29 mouse cellular contexts compared by ENCODE assay signal in genomic region chr14:74464027-74464682, GRCm38 (mm10).
DNase-seq lines count a peak whose midpoint lies in the region; ATAC-seq and TF ChIP-seq lines count a peak whose summit lies in the region.
"Had no signal": no experiment of that assay in that cellular context is flagged by ENCODE, and none has a peak within 500 bp of the region (broad histone marks: within the 10 kb centered on the region; RNA-seq: fewer than 3 reads in every experiment).

No protein-coding gene starts in this region.

- H3K4me1 ChIP-seq in kidney, adult 2 months (ENCODE audit: control insufficient read depth, insufficient read depth, low read length) = no peaks in the 10 kb centered on the region
- H3K4me1 ChIP-seq in forebrain, embryonic 14.5 days (ENCODE audit: control insufficient read depth, insufficient read depth, low read length) = no peaks in the 10 kb centered on the region
- no peaks in the 10 kb centered on the region for H3K4me1 ChIP-seq in kidney, embryonic 16.5 days (ENCODE audit: insufficient read depth, low read length)
- H3K4me1 ChIP-seq: embryonic facial prominence, embryonic 10.5 days; embryonic facial prominence, embryonic 15.5 days; liver, embryonic 13.5 days; neural tube, embryonic 12.5 days had no signal

- ATAC-seq in forebrain, embryonic 14.5 days = peak; percentile 87
- peak; percentile 51; the same call in 1 of the 2 replicates for ATAC-seq in kidney, embryonic 16.5 days (ENCODE audit: low FRiP score, low TSS enrichment)
- ATAC-seq: CD4-positive, CD25-positive, alpha-beta regulatory T cell, adult 4 months; intestine, postnatal 0 days; midbrain, embryonic 16.5 days had no signal

- H3K36me3 ChIP-seq in kidney, adult 2 months (ENCODE audit: control insufficient read depth, insufficient read depth, low read length) = no peaks in the 10 kb centered on the region
- H3K36me3 ChIP-seq in forebrain, embryonic 14.5 days (ENCODE audit: control insufficient read depth, insufficient read depth, low read length) = no peaks in the 10 kb centered on the region
- H3K36me3 ChIP-seq in kidney, embryonic 16.5 days (ENCODE audit: insufficient read depth, low read length) = no peaks in the 10 kb centered on the region
- H3K36me3 ChIP-seq: embryonic facial prominence, embryonic 10.5 days; embryonic facial prominence, embryonic 15.5 days; liver, embryonic 13.5 days; neural tube, embryonic 12.5 days had no signal

- no peak for TF ChIP-seq CTCF in kidney, adult 2 months (conservative IDR thresholded peaks at IDR 0.05; ENCODE audit: insufficient read depth, insufficient read length, low read depth, low read length)
- TF ChIP-seq CTCF in brain, embryonic 14.5 days (IDR thresholded peaks at IDR 0.05; ENCODE audit: borderline replicate concordance, extremely low read depth, insufficient read depth, insufficient read length) = no peak

- peak; percentile 70 for DNase-seq in kidney, adult 2 months
- no peak for DNase-seq in kidney, adult 18-20 months
- peak; percentile 87 for DNase-seq in brain, embryonic 14.5 days (ENCODE audit: low read depth)
- peak; percentile 83 for DNase-seq in forebrain, embryonic 14.5 days (ENCODE audit: low spot score)
- no peak for DNase-seq in embryo, embryonic 10.5 days (ENCODE audit: low spot score)
- no peak for DNase-seq in right cerebral cortex, postnatal 4 days
- no peak for DNase-seq in left cerebral cortex, adult 8-10 months (ENCODE audit: low spot score in 2 of 2)
- DNase-seq: adrenal gland, postnatal 14 days; cerebellum, adult 18-20 months; cerebellum, postnatal 14 days; gastrocnemius, adult 2 months; gastrocnemius, postnatal 36 days; heart, adult 18-20 months; left cerebral cortex, postnatal 4 days; liver, embryonic 13.5 days; lung, adult 2 months; lung, postnatal 10 days had no signal

- no peak overlapping the region for H3K4me2 ChIP-seq in forebrain, embryonic 14.5 days (ENCODE audit: low read length)
- H3K4me2 ChIP-seq in kidney, embryonic 16.5 days (replicated peaks; ENCODE audit: low read depth, low read length) = no peak overlapping the region
- H3K4me2 ChIP-seq: embryonic facial prominence, embryonic 15.5 days; heart, embryonic 11.5 days; hindbrain, embryonic 14.5 days; liver, embryonic 13.5 days; neural tube, embryonic 12.5 days had no signal

- H3K27me3 ChIP-seq in kidney, adult 2 months (replicated peaks; ENCODE audit: control insufficient read depth, insufficient read depth, low read length) = no peaks in the 10 kb centered on the region
- no peaks in the 10 kb centered on the region for H3K27me3 ChIP-seq in forebrain, embryonic 14.5 days (replicated peaks; ENCODE audit: control insufficient read depth, insufficient read depth, low read length)
- H3K27me3 ChIP-seq in kidney, embryonic 16.5 days (ENCODE audit: insufficient read depth, low read length) = no peaks in the 10 kb centered on the region
- H3K27me3 ChIP-seq: embryonic facial prominence, embryonic 15.5 days; liver, embryonic 13.5 days; neural tube, embryonic 12.5 days had no signal

- H3K4me3 ChIP-seq in kidney, adult 2 months (ENCODE audit: insufficient read depth, low read depth, low read length) = no peak overlapping the region
- no peak overlapping the region for H3K4me3 ChIP-seq in forebrain, embryonic 14.5 days (ENCODE audit: low read depth, low read length)
- no peak overlapping the region for H3K4me3 ChIP-seq in kidney, embryonic 16.5 days (ENCODE audit: low read length)
- H3K4me3 ChIP-seq: embryonic facial prominence, embryonic 10.5 days; embryonic facial prominence, embryonic 15.5 days; gastrocnemius, adult 2 months; layer of hippocampus, adult 2 months; liver, embryonic 13.5 days; myocyte; neural tube, embryonic 12.5 days had no signal

- 23% methylated on average over 2 of the region's 2 CpGs for WGBS in kidney, adult 2 months
- 4% methylated on average over 2 of the region's 2 CpGs for WGBS in forebrain, embryonic 14.5 days
- WGBS in kidney, embryonic 16.5 days = 56% methylated on average over 2 of the region's 2 CpGs

- no peaks in the 10 kb centered on the region for H3K9me3 ChIP-seq in forebrain, embryonic 14.5 days (replicated peaks; ENCODE audit: control insufficient read depth, low read length)
- no peaks in the 10 kb centered on the region for H3K9me3 ChIP-seq in kidney, embryonic 16.5 days (ENCODE audit: low read length)
- H3K9me3 ChIP-seq: embryonic facial prominence, embryonic 10.5 days; embryonic facial prominence, embryonic 15.5 days; liver, embryonic 13.5 days; neural tube, embryonic 12.5 days had no signal

- H3K27ac ChIP-seq in kidney, adult 2 months (ENCODE audit: insufficient read depth, low read depth, low read length) = no peak overlapping the region
- H3K27ac ChIP-seq in forebrain, embryonic 14.5 days (ENCODE audit: low read depth, low read length) = no peak overlapping the region
- H3K27ac ChIP-seq in kidney, embryonic 16.5 days (ENCODE audit: low read length) = no peak overlapping the region
- H3K27ac ChIP-seq: embryonic facial prominence, embryonic 10.5 days; embryonic facial prominence, embryonic 15.5 days; gastrocnemius, adult 2 months; hindbrain, embryonic 14.5 days; layer of hippocampus, adult 2 months; liver, embryonic 13.5 days; macrophage; neural tube, embryonic 12.5 days had no signal

- TF ChIP-seq POLR2A in kidney, adult 2 months (IDR thresholded peaks at IDR 0.05; ENCODE audit: low read depth, low read length) = no peak
- TF ChIP-seq POLR2A in brain, embryonic 14.5 days (IDR thresholded peaks at IDR 0.05; ENCODE audit: borderline replicate concordance, extremely low read depth, insufficient read depth, insufficient read length, poor library complexity, severe bottlenecking) = no peak

- no peak overlapping the region for H3K9ac ChIP-seq in forebrain, embryonic 14.5 days (ENCODE audit: low read length)
- no peak overlapping the region for H3K9ac ChIP-seq in kidney, embryonic 16.5 days (replicated peaks; ENCODE audit: low read length)
- H3K9ac ChIP-seq: embryonic facial prominence, embryonic 15.5 days; hindbrain, embryonic 14.5 days; liver, embryonic 13.5 days; neural tube, embryonic 12.5 days had no signal

Comparison
In these comparisons a context has a peak if more than half of its experiments do, and no peak if none do; other contexts are left out.
1. DNase-seq: peak in kidney, adult 2 months (single experiment), brain, embryonic 14.5 days (single experiment) and forebrain, embryonic 14.5 days (single experiment); none in kidney, adult 18-20 months (single experiment), embryo, embryonic 10.5 days (single experiment), right cerebral cortex, postnatal 4 days (single experiment) and left cerebral cortex, adult 8-10 months (0 of 2).